Mouse (Mus musculus): Measurements from ENCODE around the gene Ugt1a6b.

GRCm38 (mm10) chr1:88248658-88249057 lies 145.6 kb downstream of the Ugt1a6b start:
- no peak for TF ChIP-seq CTCF (IDR thresholded peaks at IDR 0.05; ENCODE audit: borderline replicate concordance, extremely low read depth, insufficient read depth, insufficient read length)
- TF ChIP-seq POLR2A (IDR thresholded peaks at IDR 0.05; ENCODE audit: borderline replicate concordance, extremely low read depth, insufficient read depth, insufficient read length, poor library complexity, severe bottlenecking): no peak
